Mouse (Mus musculus) bone marrow macrophage, adult 2 months (primary cell): Measurements from ENCODE around the gene Gabrb3. TPM values are rescaled to one million over a fixed set of nuclear protein-coding genes. Genes with fewer than 3 reads are reported as not detected.

ENCODE experiments used
- H3K27ac ChIP-seq: 2 replicates; pipeline ENCODE4 v1.5.1; 2012; ENCODE audit warnings: low read depth, low read length; ENCODE audit not compliant: insufficient read depth
- H3K4me1 ChIP-seq: 2 replicates; pipeline ENCODE4 v1.6.1; 2012; ENCODE audit warnings: low read length; ENCODE audit not compliant: control insufficient read depth, insufficient read depth
- H3K4me3 ChIP-seq: 2 replicates; pipeline ENCODE4 v1.5.1; 2012; ENCODE audit warnings: mild to moderate bottlenecking, low read length, moderate library complexity; ENCODE audit not compliant: insufficient read depth
- CTCF ChIP-seq: IDR thresholded peaks from 2 replicates; pipeline ENCODE4 v1.5.1; 2012; ENCODE audit warnings: low read depth, mild to moderate bottlenecking, low read length, moderate library complexity
- POLR2A ChIP-seq: IDR thresholded peaks from 2 replicates; pipeline ENCODE4 v1.6.1; 2012; ENCODE audit warnings: mild to moderate bottlenecking, low read depth, low read length, borderline replicate concordance
- polyA plus RNA-seq: library from polyadenylated mRNA; stranded (reverse); fragments of >200 nt; gene quantifications from 2 replicates; pipeline ENCODE4 v1.2.4, GENCODE M21; 2012; ENCODE audit not compliant: missing spikeins, insufficient read depth, insufficient read length

Gene Gabrb3
- not detected in 2 replicates for polyA plus RNA-seq

DNA sequence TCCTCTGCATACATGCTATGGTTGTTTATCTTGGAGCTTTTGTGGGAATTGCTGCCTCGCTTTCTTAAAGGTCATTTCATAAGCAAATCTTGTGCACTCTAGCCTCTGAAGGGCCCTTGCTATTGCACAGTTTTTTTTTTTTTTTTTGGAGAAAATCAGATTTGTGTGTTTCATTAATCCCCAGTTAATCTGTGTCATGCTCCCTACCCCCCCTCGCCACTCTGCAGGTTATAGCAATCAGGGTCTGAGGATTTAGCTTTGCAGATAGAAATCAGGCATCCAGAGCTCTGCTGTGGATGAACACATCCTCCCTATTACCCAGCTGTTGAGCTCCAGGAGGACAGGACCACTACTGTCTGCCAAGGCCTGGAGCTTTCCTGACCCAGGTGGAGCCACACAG, at the start of gene Gabrb3:
Gene Gabrb3 (plus strand): TSS at position 301 of the 400 bp plus-strand sequence.
- no peak within 1 kb of the TSS for H3K27ac ChIP-seq
- TF ChIP-seq POLR2A = no peak
- TF ChIP-seq CTCF = no peak
- H3K4me1 ChIP-seq = no peaks in the 10 kb centered on the region
- no peak within 1 kb of the TSS for H3K4me3 ChIP-seq

DNA sequence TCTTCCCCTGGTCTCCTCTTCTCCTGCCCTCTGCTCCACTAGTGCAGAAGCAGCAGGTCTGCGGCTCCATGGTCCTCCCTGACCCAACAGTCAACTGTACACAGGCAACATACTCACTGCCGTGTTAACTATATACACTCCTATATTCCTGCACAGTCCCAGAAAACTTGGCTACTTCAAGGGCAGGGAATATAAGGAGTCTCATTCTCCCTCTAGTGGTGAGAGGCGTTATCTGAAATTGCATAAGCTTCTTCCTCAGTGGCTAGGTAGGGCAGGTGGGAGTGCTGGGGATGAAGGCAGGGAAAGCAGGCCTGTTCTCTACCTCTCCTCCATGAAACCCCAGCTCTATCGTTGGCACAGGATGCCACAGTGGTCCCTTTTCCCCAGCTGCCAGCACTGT, 35.4 kb upstream of the Gabrb3 start:
- no peak overlapping the region for H3K27ac ChIP-seq
- no peak overlapping the region for H3K4me3 ChIP-seq
- TF ChIP-seq POLR2A = no peak
- no peak for TF ChIP-seq CTCF
- no peaks in the 10 kb centered on the region for H3K4me1 ChIP-seq

DNA sequence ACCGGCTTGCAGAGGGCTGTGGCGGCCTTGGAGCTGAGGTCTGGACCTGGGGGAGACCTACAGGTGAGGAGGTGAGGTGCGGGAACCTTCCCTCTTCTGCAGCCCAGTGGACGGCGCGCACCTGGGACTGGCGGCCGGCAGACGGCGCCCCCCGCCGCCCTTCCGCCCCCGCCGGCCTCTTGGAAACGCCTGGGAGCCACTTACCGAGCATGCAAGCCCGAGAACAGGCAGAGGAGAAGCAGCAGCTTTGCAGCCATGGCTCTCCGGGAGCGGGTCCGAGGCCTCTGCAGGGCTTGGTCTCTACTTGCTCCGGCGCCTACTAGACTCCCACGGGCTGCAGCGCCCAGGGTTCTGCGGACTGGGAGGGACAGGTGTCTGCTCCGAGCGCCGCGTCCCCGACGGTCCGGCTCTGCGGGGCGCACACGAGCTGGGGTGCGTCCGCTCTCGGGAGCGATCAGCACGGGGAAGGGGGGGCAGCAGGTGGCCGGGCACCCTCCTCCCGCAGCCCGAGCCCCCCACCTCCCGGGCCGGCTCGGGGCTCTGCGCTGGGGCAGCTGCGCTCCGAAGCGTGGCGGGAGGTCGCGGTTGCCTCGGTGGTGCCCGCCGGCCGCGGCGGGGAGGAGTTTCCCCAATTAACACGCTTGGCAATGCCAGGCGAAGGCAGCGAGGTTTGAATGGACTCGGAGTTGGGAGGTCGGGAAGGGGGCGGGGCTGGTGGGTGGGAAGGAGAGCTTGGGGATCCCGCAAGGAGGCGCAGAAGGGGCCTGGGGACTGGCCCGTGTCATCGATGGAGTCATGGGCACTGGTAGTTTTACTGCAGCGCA, 32.8 kb upstream of the Gabrb3 start, which contains the start of gene Gabrg3:
Gene Gabrg3 (minus strand): TSS at position 672 of the 824 bp plus-strand sequence.
- H3K4me3 ChIP-seq = no peak within 1 kb of the TSS
- H3K27ac ChIP-seq = no peak within 1 kb of the TSS
- TF ChIP-seq CTCF (no peak), POLR2A (no peak)
- H3K4me1 ChIP-seq = no peaks in the 10 kb centered on the region

DNA sequence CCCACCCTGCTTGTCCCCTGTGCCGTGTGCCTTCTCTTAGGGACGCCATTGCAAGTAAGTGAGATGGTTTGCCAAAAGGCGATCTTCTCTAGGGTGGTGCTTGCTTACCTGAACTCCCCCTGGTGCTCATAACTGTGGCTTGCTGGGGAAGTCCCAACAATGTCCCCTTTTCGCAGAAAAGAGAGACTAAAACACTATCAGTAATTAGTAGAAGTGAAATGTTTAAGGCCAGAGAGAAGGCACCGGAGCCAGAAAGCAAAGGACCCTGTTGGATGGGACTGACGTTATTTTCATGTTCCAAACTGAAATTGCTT, 32.2 kb upstream of the Gabrb3 start:
- Histone ChIP-seq H3K27ac (no peak overlapping the region), H3K4me1 (no peaks in the 10 kb centered on the region), H3K4me3 (no peak overlapping the region)
- no peak for TF ChIP-seq CTCF
- no peak for TF ChIP-seq POLR2A

DNA sequence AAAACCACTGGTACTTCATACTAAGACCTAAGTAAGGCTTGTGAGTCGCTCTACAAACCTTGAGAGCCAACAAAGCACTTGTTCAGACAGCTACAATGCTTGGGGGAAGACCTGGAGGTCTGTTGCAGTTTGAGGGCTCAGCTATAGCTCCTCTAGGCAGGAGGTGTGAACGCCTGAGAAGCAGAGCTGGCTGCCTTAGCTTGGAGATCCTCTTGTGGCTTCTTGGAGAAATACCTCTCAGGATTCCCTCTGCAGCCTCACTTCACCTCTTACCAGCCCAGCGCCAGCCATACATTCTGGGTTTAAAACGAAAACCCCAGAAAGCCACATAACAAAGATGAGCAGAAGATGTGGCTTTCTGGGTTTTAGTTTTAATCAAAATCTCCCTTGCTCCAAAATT, 29.4 kb upstream of the Gabrb3 start:
- Histone ChIP-seq H3K27ac (no peak overlapping the region), H3K4me3 (no peak overlapping the region), H3K4me1 (no peaks in the 10 kb centered on the region)
- TF ChIP-seq POLR2A (no peak), CTCF (no peak)

DNA sequence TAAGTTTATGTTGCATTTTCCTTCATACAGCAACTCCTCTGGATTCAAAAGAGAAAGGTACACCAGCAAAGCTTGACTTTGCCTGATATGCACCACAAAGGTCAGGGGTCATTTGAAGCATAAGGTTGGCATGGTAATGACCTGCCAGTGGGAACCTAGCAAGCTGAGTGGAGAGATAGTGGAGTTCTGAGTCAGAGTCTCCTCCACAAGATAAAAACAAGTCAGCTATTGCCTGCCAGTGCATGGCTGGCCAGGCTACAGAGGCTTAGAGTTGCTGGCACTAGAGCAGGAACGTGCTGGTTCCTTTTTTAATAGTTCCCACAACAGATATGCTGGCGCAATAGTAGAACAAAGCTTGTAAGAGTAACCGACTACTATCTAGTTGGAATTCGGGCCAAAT, 25.9 kb upstream of the Gabrb3 start:
- no peak for TF ChIP-seq CTCF
- no peaks in the 10 kb centered on the region for H3K4me1 ChIP-seq

DNA sequence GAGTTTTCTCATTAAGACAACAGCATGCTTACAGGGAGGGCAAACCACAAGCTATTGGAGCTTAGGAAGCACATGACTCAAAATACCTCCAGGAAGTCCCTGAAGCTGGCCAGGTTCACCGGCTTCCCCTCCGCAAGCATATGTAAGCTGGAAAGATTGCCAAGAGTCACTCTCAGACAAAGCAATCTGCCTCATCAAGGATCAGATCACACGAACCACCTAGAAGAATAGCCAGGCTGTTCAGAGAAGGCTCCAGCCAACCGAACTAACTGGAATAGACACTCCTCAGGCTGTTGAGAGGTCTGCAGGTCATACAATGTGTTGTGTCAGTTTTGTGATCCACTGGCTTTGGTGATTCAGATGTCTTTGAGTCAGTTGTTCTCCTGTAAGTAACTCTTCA, 8.3 kb upstream of the Gabrb3 start:
- no peak overlapping the region for H3K4me3 ChIP-seq
- no peaks in the 10 kb centered on the region for H3K4me1 ChIP-seq
- TF ChIP-seq CTCF = no peak
- TF ChIP-seq POLR2A = no peak
- no peak overlapping the region for H3K27ac ChIP-seq

More for the DNA sequence above, 25.9 kb upstream of the Gabrb3 start:
- no peak overlapping the region for H3K4me3 ChIP-seq
- no peak overlapping the region for H3K27ac ChIP-seq

DNA sequence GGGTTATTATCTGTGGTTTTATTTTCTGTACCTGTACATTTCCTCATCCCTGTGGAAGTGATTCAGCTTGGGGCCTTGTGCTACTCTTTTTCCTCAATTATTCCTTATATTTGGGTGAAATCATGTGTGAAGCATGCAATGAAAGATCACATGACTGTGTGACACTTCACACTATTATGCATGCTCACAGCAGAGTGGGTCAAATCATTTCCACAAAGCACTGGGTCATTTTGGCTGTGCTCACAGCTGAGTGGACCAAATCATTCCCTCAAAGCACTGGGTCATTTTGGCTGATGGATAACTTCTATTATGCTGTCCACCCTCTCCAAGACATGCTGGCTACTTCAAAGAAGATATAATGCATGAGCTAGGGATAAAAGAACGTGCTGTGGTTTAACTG, 6.6 kb upstream of the Gabrb3 start:
- no peak overlapping the region for H3K4me3 ChIP-seq
- H3K4me1 ChIP-seq = no peaks in the 10 kb centered on the region
- TF ChIP-seq CTCF = no peak
- no peak for TF ChIP-seq POLR2A
- H3K27ac ChIP-seq = no peak overlapping the region

DNA sequence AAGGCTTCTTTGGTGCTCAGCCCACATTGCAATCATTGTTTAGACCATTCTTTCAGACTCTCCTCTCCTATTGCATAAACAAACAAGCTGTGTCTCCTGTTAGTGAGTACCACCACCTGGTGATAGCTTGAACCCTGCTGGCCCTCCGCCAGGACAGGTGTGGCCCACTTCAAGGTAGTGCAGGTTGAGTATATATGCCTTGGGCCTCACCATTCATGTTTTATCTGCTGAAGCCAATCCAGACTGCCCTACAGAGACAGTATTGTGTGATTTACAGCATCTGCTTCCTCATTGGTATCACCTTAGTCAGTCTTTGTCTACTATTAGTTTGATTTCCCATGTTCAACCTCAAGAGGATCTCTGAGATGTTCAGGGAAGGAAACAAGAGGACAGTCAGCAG, 1.6 kb downstream of the Gabrb3 start:
- H3K4me3 ChIP-seq = no peak overlapping the region
- H3K4me1 ChIP-seq = no peaks in the 10 kb centered on the region
- TF ChIP-seq POLR2A (no peak), CTCF (no peak)
- H3K27ac ChIP-seq = no peak overlapping the region

DNA sequence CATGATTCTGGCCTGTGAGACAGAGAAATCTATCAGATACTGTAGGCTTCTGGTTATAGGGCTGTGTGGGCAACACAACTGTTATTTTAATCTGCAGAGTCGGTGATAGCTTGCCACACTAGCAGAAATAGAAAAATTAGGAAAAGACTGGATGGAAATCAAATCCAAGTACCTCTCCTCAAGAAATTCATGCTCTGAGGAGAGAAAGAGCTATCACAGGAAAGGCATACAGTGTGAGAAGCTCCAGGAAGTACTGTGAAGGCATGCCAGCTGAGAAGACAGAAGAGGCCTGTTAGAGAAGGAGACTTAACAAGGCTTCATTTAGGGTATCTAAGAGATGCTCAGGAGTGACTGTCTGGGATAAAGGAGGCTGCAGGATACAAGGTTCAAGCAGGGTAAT, 3.2 kb downstream of the Gabrb3 start:
- no peak for TF ChIP-seq CTCF
- no peak for TF ChIP-seq POLR2A
- H3K4me3 ChIP-seq = no peak overlapping the region
- no peaks in the 10 kb centered on the region for H3K4me1 ChIP-seq
- no peak overlapping the region for H3K27ac ChIP-seq
